Mouse (Mus musculus): ENCODE measurements at regions not wholly inside any gene's neighbourhood (a gene's known extent, or its start where the extent isn't known, plus 50 kb on each side); places are given as distances from the start of the nearest gene placed in this dataset.
"Not testable (repeated sequence)": the region's sequence is repeated elsewhere in the genome, so short reads cannot be mapped to it uniquely, and the experiment has no call there.

DNA sequence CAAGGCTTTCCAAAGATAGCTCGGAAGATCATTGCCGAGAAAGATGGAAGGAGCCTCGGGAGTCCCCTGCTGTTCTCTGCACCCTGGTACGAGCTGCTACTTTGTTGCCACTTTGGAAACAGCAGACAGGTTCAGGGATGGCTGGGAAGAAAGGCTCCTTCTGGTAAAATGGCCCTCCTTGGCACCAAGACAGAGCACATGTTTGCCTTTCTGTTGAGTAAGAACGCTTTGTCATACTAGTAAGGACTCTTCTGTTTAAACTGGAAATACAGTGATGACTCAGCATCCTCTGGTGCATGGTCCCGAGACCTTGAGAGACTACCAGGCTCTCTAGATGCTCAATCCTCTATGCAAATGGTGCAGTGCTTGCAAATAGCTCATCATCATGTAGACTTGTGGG, 118.2 kb upstream of the Dyrk2 start:
- intact Hi-C loops (cut with DNase I), result no loop called here

DNA sequence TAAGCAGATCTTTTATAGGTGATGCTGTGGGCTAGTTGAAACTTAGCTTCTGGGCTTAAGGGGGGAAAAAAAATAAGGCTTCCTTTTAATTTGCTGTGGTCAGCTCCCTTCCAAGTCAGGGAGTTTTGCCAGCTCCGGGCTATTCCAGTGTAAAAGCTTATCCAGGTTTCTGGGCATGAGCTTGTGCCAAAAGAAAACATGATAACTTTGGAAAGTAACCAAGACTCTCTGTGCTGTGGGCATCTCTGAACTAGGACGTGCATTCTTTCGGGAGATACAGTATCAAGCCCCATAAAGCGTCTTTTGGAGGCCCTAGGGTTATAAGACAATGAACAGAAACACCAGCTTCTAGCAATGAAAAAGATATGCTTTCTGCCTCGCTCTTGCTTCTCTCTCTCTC, 114.6 kb upstream of the Dyrk2 start:
- intact Hi-C loops (cut with DNase I), result no loop called here

DNA sequence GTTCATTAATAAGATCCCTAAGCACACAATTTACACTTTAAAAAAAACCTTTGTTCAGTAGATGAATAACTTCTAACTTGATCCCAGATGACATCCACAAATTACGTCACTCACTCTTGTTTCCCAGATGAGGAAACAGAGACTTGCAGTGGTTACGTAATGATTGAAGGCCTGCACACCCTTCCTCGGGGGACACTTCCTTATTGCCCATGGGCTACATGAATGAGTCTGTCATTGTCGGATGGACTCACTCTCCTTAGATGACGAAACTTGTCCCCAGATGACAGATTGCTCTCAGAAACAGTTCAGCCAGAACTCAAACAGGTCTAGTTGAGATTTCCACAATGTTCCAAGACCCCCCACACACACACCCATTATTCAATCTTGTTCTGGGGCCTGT, 111.4 kb upstream of the Dyrk2 start:
- intact Hi-C loops (cut with DNase I), result no loop called here

- intact Hi-C loops (cut with DNase I), result no loop called here
Observed at GRCm38 (mm10) chr10:118979339-118979738, 109.3 kb upstream of the Dyrk2 start.

- intact Hi-C loops (cut with DNase I), result no loop called here
Observed at GRCm38 (mm10) chr10:118978181-118978743, 108.3 kb upstream of the Dyrk2 start.

- intact Hi-C loops (cut with DNase I), result no loop called here
Observed at GRCm38 (mm10) chr10:118976447-118976846, 106.4 kb upstream of the Dyrk2 start.

DNA sequence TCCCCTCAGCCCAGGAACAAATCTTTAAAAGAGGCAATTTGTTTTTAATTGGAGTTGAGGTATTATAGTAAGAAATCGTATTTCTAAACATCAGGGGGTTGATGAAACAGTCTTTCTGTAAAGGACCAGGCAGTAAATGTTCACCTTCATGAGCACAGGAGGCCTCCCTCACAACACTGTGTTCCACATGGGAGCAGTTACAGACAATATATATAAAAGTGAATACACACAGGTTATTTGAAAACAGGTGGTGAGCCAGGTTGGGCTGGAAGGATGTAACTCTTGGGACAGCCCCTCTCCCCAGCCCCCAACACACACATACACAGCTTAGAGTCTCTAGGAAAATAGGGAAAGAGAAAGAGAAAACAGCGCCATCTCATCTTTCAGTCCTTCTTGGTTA, 105.8 kb upstream of the Dyrk2 start:
- intact Hi-C loops (cut with DNase I), result no loop called here

GRCm38 (mm10) chr10:118973324-118973723, 103.3 kb upstream of the Dyrk2 start:
- intact Hi-C loops (cut with DNase I), result no loop called here

DNA sequence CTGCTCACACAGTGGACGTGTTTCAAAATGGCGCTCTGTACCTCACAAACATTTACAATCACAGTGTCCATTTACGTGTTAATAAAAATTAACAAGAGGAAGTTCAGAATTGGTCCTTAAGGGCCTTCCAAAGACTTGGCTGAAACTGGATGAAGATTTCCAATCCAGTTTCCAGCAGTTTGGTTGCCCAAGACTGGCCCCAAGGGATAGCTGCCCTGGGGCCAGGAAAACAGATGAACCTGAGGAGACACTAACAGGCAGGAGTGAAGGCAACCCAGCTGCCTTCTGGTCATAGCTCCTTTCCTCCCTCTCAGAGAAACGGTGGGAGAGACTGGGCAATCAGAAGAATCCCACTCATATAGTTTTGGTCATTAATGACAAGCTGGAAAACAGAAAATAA, 102.6 kb upstream of the Dyrk2 start:
- intact Hi-C loops (cut with DNase I), result no loop called here

DNA sequence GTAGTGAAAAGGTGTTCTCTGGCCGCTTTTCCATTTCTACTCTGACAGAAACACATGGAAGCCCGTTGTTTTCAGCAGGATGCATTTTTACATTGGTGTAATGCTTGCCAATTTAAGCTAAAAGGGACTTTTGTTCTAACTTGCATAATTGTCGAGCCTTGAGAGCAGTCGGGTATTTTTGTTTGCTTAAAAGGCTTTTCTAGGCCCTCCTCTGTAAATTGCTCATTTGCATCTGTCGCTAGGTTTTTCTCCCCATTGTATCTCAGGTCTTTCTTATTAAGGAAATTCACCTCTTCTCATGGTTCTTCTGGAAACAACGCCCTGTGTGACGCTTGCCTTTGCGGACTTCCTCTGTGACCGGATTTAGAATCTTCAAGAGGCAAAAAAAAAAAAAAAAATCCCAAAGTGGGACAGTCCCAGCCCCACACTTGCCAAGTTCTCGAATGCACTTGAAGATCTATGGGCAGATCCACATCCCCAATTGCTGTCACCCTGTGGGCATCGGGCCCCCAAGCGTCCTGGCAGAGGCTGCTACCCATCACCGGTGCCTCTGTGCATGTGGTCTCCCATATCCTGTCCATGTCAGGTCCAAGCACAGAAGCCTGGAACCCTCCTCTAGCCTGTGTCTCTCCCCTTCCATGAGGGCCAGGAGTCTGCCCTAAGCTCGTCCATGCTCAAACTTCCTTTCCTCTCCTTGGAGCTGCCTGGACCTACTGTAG, 100.6 kb upstream of the Dyrk2 start:
- intact Hi-C loops (cut with DNase I), result no loop called here

GRCm38 (mm10) chr10:118961713-118962181, 91.7 kb upstream of the Dyrk2 start:
- intact Hi-C loops (cut with DNase I), result no loop called here

GRCm38 (mm10) chr10:118960076-118960475, 90.1 kb upstream of the Dyrk2 start:
- intact Hi-C loops (cut with DNase I), result no loop called here

DNA sequence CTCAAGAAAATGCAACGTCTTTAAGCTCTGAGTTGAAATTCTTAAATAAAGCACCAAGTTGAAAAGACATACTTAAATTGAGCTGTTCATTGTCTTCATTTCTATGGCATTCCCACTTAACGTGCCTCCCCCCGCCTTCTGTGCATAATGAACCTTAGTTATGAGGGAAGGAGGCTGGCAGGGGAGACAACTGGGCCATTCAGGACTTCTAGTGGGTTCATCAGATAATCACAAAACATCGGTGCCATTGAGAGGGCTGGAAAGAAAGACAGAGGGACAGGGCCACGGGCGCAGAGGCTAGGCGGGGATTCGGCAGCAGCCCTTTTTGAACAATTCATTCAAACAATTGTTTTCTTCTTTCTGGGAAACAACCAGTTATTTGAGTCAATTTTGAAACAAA, 89.6 kb upstream of the Dyrk2 start:
- intact Hi-C loops (cut with DNase I), result no loop called here

GRCm38 (mm10) chr10:118956352-118956751, 86.3 kb upstream of the Dyrk2 start:
- intact Hi-C loops (cut with DNase I), result no loop called here

- intact Hi-C loops (cut with DNase I), result no loop called here
Observed at GRCm38 (mm10) chr10:118953440-118953839, 83.4 kb upstream of the Dyrk2 start.

DNA sequence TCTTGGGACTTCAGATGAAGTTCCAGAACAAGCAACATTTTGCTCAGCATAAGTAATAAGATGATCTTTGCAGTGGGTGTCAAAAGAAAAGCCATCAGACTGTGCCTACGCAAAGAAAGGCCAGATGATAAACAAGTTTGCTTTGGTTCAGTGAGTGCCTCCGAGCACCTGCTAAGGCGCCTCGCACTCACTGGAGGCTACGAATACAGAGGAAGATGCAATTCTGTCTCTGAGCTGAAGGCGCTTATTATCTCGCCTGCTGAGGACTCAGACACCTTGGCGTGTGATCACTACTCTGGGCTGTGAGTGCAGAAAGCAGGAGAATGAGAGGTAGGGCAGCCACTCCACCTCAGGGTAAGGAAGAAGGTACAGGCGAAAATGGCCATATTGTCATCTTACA, 82.7 kb upstream of the Dyrk2 start:
- intact Hi-C loops (cut with DNase I), result no loop called here

DNA sequence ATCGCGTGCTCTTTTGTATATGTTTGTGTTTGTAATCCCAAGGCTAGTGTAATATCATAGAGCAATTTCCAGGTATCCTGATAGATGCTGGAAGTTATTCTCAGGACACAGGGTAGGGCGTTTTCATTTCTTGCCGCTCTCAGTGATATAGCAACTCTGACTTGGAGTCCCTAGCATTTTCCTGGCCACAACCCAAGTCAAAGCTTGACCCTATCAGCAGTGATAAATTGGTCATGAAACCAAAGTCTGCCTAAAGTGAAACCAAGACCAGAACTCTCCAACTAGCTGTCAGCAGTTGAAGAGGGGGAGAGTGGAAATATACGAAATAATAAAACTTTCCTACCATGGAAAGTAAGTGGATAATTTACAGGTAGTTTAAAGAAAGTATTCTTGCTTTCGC, 77.7 kb upstream of the Dyrk2 start:
- intact Hi-C loops (cut with DNase I), result no loop called here

GRCm38 (mm10) chr10:118947016-118947674, 77.1 kb upstream of the Dyrk2 start:
- intact Hi-C loops (cut with DNase I), result no loop called here

DNA sequence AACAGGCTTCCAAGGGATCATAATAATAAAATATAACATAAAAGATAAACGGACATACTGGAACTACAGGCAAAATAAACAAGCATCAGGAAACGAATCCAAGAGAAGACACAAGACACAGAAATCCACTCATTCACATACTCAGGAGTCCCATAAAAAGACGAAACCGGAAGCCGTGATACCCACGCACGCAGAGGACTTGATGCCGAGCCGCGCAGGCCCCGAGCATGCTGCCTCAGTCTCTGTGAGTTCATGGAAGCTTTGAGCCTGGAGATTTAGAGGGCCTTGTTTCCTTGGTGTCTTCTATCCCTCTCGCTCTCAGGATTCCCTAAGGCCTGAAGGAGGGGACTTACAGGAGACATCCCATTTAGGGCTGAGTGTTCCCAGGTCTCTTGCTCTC, 57.3 kb upstream of the Dyrk2 start:
- intact Hi-C loops (cut with DNase I), result no loop called here

GRCm38 (mm10) chr10:118923473-118924185, 53.6 kb upstream of the Dyrk2 start:
- intact Hi-C loops (cut with DNase I), result no loop called here

GRCm38 (mm10) chr10:118922120-118922519, 52.1 kb upstream of the Dyrk2 start:
- intact Hi-C loops (cut with DNase I), result not testable (repeated sequence)

Measured in adrenal gland (tissue).